Mouse (Mus musculus) spleen, adult 2 months (tissue): ENCODE data around the gene Cst11.

ENCODE experiments used
- CTCF ChIP-seq: fragments of 200-500 bp; IDR thresholded peaks from 2 replicates; pipeline ENCODE4 v1.5.1; 2011; ENCODE audit warnings: mild to moderate bottlenecking, inconsistent platforms; ENCODE audit not compliant: insufficient read depth, insufficient read length, insufficient replicate concordance; ENCODE audit errors: extremely low read depth
- POLR2A ChIP-seq: fragments of 200-500 bp; IDR thresholded peaks from 2 replicates; pipeline ENCODE4 v1.6.1; 2011; ENCODE audit warnings: low read depth, low read length, inconsistent platforms

DNA sequence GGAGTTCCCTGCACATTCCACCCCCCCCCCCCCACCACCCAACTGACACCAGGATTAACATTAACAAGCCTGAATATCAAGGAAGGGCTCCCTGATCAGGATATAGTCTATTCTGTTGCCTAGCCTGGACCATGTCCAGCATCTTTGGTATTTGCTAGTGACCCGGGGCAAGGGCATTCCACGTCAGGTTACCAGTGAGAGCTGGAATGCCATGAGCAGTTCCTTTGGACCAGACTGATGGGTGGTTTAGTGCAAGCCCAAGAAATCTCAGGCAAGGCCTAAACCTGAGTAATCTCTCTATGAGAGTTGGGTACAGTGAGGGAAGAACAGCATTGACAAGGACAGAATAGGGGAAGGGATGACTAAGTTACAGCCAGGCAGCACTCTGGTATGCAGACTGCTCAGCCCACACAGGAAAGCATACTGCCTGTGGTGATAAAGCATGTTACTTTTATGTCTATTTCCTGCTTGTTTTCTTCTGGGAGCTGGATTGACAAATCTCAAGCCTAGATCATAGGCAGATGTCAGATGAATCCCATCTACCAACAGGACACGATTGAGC is 27.4 kb downstream of the Cst11 start:
- TF ChIP-seq CTCF (no peak), POLR2A (no peak)
